Mouse (Mus musculus) forebrain, embryonic 15.5 days (tissue): Measurements from ENCODE around the gene Ccdc162. TPM values are rescaled to one million over a fixed set of nuclear protein-coding genes. Genes with fewer than 3 reads are reported as not detected.

Experiments
- ATAC-seq: fragments of 200-750 bp; cut with Nextera tagmentation; replicated peaks from 2 replicates; pipeline ENCODE4 v1.8.0; 2017; ENCODE audit warnings: mild to moderate bottlenecking, moderate TSS enrichment, moderate library complexity
- H3K27ac ChIP-seq: fragments of 300-500 bp; sonication (generic); replicated peaks from 2 replicates; pipeline ENCODE4 v1.5.1; 2015; ENCODE audit warnings: mild to moderate bottlenecking, inconsistent platforms
- H3K27me3 ChIP-seq: fragments of 300-500 bp; sonication (generic); 2 replicates; pipeline ENCODE4 v1.6.1; 2015; ENCODE audit warnings: inconsistent platforms
- H3K36me3 ChIP-seq: fragments of 300-500 bp; sonication (generic); 2 replicates; pipeline ENCODE4 v1.6.1; 2015; ENCODE audit warnings: mild to moderate bottlenecking, inconsistent platforms
- H3K4me1 ChIP-seq: fragments of 300-500 bp; sonication (generic); 2 replicates; pipeline ENCODE4 v1.6.1; 2015; ENCODE audit warnings: inconsistent platforms
- H3K4me2 ChIP-seq: fragments of 300-500 bp; sonication (generic); replicated peaks from 2 replicates; pipeline ENCODE4 v1.6.1; 2015; ENCODE audit warnings: mild to moderate bottlenecking, inconsistent platforms
- H3K4me3 ChIP-seq: fragments of 300-500 bp; sonication (generic); 2 replicates; pipeline ENCODE4 v1.5.1; 2015; ENCODE audit warnings: mild to moderate bottlenecking, inconsistent platforms
- H3K9ac ChIP-seq: fragments of 300-500 bp; sonication (generic); replicated peaks from 2 replicates; pipeline ENCODE4 v1.6.1; 2015; ENCODE audit warnings: mild to moderate bottlenecking, inconsistent platforms
- H3K9me3 ChIP-seq: fragments of 300-500 bp; sonication (generic); 2 replicates; pipeline ENCODE4 v1.6.1; 2016; ENCODE audit warnings: inconsistent platforms
- WGBS: fragments of 180-500 bp; shearing (Covaris S2); methylation state at CpG from one replicate; pipeline ENCODE4 v1.1.7; 2015; ENCODE audit warnings: mixed read lengths; 5-methylcytosine and 5-hydroxymethylcytosine counted together
- polyA plus RNA-seq: library from polyadenylated mRNA; unstranded; fragments of >200 nt; fragmentation: Nextera tagmentation; extraction: Ambion mirVana; gene quantifications from 2 replicates; pipeline ENCODE4 v1.2.1, GENCODE M21; 2015

Ccdc162 gene
- 0.26 and 0.46 TPM in 2 replicates for polyA plus RNA-seq

DNA sequence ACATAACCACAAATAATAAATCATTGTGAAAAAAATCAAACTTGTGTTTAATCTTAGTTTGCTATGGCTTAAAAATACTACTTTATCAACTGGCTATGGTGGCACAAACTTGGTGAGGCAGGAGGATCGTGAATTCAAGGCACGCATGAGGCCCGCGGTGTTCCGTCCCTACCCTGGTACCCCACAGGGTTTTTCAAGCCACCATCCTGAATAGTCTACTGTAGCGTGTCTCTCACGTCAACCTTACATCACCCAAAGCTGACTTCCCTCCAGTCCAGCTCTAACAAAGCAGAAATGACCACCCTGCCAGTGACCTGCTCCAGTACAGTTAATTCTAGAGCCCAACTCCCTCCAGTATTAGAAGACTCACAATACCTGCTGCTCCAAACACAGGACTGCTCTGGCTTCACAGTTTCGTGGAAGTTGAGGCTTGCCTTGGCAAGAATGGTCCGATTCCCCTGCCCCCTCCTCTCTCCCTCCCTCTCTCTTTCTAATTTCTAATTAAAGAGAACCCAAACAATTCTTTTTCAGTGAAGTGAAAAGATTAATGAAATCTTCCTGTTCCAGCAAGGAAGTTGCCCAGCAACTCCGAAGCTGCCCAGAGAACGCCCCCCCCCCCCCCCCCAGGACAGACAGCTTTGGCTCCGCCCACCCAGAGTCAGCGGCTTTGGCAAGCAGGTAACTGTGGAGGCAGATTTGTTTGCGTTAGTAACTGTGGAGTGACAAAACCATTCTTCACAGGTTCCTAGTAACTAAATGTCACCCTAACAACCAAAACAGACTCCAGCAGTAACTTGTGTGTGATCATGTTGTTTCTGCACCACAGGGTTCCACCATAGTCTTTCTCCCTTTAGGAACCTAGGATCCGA lies at the start of gene Ccdc162:
Ccdc162 (minus strand) TSS at position 606 of the 869 bp plus-strand sequence.
- Histone ChIP-seq H3K4me2 (no peak within 1 kb of the TSS), H3K9ac (no peak within 1 kb of the TSS), H3K36me3 (no peaks in the 10 kb centered on the region), H3K9me3 (no peaks in the 10 kb centered on the region), H3K27me3 (no peaks in the 10 kb centered on the region), H3K4me1 (peaks cover 9% of the 10 kb centered on the region; the same call in 1 of the 2 replicates), H3K4me3 (no peak within 1 kb of the TSS), H3K27ac (no peak within 1 kb of the TSS)
- ATAC-seq: peak; percentile 46; the same call in 1 of the 2 replicates
- 32% methylated on average over 15 of the region's 15 CpGs for WGBS

DNA sequence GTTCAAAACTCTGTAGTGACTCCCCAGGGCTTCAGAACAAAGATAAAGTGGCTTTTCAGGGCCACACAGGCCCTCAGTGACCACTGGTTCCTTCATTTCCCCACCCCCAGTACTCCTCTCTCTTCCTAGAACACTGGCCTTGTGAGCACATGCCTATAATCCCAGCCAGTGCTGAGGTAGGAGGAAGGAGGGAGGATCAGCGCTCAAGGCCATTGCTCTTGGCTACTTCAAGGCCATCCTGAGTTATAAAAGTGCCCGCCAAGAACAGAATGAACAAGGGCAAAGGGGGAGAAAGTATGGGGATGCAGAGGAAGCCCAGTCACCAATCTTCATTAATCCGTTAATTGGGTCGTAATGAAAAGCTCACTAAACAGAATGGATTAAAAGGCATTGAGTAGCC lies 49.2 kb upstream of the Ccdc162 start:
- H3K9ac ChIP-seq: no peak overlapping the region
- no peak overlapping the region for H3K27ac ChIP-seq
- H3K4me3 ChIP-seq: no peak overlapping the region
- H3K4me2 ChIP-seq: no peak overlapping the region
- no peaks in the 10 kb centered on the region for H3K9me3 ChIP-seq
- no peaks in the 10 kb centered on the region for H3K27me3 ChIP-seq
- WGBS: 82% methylated on average over 4 of the region's 4 CpGs
- H3K36me3 ChIP-seq: no peaks in the 10 kb centered on the region
- no peaks in the 10 kb centered on the region for H3K4me1 ChIP-seq
- no peak for ATAC-seq

DNA sequence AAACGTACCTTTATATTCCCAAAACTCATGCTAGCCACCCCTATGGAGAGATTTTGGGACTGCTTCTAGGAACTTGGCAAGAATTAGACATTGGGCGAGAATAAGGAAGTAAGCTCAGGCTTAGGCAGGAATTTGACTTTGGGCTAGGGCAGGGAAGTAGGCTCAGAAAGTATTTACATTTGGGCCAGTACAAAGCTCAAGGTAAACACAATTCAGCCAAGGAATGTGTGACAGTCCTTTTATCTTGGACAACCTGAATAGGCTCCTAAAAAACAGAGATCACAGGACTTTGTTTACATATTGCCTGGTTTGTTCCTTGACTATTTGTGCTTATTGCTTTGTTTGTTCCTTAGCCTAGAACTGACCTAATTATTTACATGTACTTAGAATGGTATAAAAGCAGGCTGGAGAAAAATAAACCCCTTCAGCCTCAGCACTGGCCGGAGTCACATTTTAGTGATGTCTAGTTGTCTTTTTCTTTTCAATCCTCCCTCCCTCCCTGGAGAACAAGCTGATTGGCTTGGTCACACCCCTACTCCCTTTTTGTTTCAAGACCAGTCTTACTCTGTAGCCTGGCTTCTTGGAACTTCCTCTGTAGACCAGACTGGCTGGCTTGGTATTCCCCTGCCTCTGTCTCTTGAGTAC lies 47.4 kb upstream of the Ccdc162 start:
- no peak overlapping the region for H3K27ac ChIP-seq
- no peak overlapping the region for H3K4me3 ChIP-seq
- no peak overlapping the region for H3K9ac ChIP-seq
- H3K27me3 ChIP-seq: no peaks in the 10 kb centered on the region
- no peak overlapping the region for H3K4me2 ChIP-seq
- H3K36me3 ChIP-seq: no peaks in the 10 kb centered on the region
- no peaks in the 10 kb centered on the region for H3K4me1 ChIP-seq
- ATAC-seq: no peak
- no peaks in the 10 kb centered on the region for H3K9me3 ChIP-seq
- WGBS: 83% methylated on average over 3 of the region's 3 CpGs

DNA sequence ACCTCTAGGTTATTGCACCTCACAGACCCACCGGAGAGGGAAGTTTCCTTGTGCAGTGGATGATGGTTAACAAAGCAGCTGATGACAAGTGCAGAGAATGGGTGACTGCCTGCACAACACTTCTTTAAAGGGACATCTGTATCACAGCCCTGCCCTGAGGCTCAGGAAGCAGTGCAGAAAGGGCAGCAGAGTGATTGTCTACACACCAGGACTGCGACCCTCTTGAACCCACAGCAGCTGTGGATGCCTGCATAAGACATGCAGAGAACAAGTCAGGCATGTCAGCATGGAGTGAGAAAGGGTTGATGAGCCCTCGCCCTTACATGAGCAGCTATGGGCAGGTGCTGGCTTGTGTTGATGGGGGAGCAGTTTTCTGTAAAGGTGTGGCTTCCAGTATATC lies 44.4 kb upstream of the Ccdc162 start:
- WGBS: 85% methylated on average over 3 of the region's 3 CpGs
- no peaks in the 10 kb centered on the region for H3K9me3 ChIP-seq
- no peaks in the 10 kb centered on the region for H3K4me1 ChIP-seq
- H3K27me3 ChIP-seq: no peaks in the 10 kb centered on the region
- no peak overlapping the region for H3K9ac ChIP-seq
- H3K36me3 ChIP-seq: no peaks in the 10 kb centered on the region
- no peak overlapping the region for H3K4me2 ChIP-seq
- ATAC-seq: no peak
- H3K4me3 ChIP-seq: no peak overlapping the region
- H3K27ac ChIP-seq: no peak overlapping the region

DNA sequence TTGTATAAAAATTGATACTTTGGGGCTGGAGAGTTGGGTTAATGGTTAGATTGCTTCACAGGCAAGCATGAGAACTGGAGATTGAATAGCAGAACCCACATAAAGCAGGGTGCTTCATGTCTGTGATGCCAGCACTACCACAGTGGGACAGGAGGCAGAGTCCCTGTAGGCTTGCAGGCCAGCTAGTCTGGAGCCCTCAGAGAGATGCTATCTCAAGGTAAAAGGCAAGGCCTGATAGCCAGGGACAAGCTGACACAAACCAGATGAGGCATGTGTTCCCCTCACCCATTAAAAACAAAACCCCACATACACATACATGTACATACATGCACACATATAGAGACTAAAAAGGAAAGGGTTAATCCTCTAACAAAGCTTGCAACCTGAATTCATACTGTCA lies 41.6 kb upstream of the Ccdc162 start:
- Histone ChIP-seq H3K4me1 (no peaks in the 10 kb centered on the region), H3K27me3 (no peaks in the 10 kb centered on the region), H3K9me3 (no peaks in the 10 kb centered on the region), H3K27ac (no peak overlapping the region), H3K36me3 (no peaks in the 10 kb centered on the region), H3K4me2 (no peak overlapping the region), H3K4me3 (no peak overlapping the region), H3K9ac (no peak overlapping the region)
- ATAC-seq: no peak

DNA sequence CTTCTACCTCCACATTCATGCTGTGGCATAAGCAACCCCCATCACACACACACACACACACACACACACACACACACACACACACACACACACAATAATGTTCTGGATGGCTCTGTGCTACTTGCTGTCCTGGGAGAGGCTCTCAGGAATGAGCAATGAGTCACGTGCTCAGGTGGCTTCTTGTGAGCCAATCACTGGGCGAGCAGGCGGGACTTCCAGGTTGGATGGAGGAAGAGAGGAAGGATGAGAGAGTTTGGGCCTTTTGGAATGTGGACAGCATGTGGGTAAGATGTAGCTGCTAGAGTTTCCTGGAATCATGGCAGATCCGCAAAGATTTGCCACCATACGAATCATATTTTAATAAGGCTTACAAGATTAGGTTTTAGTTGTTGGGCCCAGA lies 40.8 kb upstream of the Ccdc162 start:
- Histone ChIP-seq H3K9me3 (no peaks in the 10 kb centered on the region), H3K4me2 (no peak overlapping the region), H3K27me3 (no peaks in the 10 kb centered on the region), H3K4me3 (no peak overlapping the region), H3K9ac (no peak overlapping the region), H3K4me1 (no peaks in the 10 kb centered on the region), H3K36me3 (no peaks in the 10 kb centered on the region), H3K27ac (no peak overlapping the region)
- ATAC-seq: no peak
- WGBS: 94% methylated on average over 5 of the region's 5 CpGs

DNA sequence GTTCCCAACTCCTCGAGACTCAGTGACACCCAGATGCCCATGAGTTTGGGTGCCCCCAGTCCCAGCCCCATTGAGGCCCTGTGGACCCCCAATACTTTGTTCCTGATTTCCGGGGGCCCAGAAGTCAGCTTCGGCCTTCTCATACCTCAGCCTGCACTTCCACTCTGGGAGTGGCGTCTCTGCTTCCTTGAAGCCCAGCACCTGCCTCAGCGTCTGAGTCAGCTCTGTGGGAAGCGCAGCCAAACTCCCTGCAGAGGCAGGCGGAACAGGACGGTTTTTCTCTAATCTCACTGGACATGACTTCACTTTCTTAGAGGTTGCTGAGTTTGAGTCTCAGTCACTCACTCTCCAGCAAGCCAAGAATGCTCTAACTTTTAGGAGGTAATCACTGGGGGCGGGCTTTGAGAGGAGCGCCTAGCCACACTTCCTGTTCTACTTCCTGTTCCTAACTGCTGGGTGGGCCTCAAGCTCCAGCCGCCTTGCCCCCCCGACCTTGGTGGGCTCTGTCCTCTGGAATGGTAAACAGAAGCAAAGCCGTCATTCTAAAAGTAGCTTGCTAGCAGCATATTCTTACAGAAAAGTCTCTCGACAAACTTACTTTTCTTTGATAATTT lies 35.5 kb upstream of the Ccdc162 start:
- peaks cover 1% of the 10 kb centered on the region; the same call in 1 of the 2 replicates for H3K4me1 ChIP-seq
- H3K4me2 ChIP-seq: no peak overlapping the region
- 89% methylated on average over 14 of the region's 14 CpGs for WGBS
- ATAC-seq: no peak
- H3K9ac ChIP-seq: no peak overlapping the region
- H3K36me3 ChIP-seq: no peaks in the 10 kb centered on the region
- H3K4me3 ChIP-seq: no peak overlapping the region
- H3K27me3 ChIP-seq: no peaks in the 10 kb centered on the region
- H3K27ac ChIP-seq: no peak overlapping the region
- H3K9me3 ChIP-seq: no peaks in the 10 kb centered on the region

DNA sequence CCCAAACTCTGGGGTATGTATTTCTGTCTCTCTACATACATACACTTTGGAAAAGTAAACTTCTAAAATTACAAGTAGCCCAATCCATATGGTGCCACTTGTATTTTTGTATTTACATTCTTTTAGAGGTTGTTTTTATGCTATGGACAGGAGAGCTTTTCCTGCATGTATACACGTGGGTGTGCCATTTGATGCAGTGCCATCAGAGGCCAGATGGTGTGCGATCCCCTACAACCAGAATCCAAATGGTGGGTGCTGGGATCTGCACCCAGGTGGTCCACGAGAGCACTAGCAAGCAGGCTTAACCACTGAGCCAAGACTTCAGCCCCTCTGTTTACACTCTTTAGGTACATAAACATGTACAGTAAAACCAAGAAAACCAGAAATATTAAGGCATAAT lies 32.9 kb upstream of the Ccdc162 start:
- Histone ChIP-seq H3K27me3 (no peaks in the 10 kb centered on the region), H3K9me3 (no peaks in the 10 kb centered on the region), H3K36me3 (no peaks in the 10 kb centered on the region), H3K9ac (no peak overlapping the region), H3K4me1 (peaks cover 7% of the 10 kb centered on the region; the same call in 1 of the 2 replicates), H3K27ac (no peak overlapping the region), H3K4me2 (no peak overlapping the region), H3K4me3 (no peak overlapping the region)
- ATAC-seq: no peak
- WGBS: 73% methylated on average over 3 of the region's 3 CpGs

DNA sequence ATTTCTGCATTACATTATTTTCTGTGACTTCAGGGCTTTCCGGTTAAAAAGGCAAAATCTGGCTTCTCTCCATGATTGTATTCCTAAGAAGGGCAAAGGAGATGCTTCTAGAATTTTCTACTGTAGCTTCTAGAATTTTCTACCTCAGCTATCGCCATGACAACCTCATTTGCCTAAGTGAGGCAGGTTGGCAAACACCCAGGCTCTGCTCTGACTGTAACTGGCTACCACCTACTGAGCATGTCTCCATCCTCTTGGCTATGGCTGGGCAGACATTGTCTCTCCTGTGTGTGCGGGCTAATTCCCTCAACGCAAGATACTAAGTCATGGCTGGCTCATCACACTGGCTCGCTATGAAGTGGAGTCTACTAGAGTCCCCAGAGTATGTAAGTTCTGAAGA lies 30.1 kb upstream of the Ccdc162 start:
- no peaks in the 10 kb centered on the region for H3K36me3 ChIP-seq
- H3K9ac ChIP-seq: no peak overlapping the region
- H3K4me3 ChIP-seq: no peak overlapping the region
- H3K4me1 ChIP-seq: peaks cover 7% of the 10 kb centered on the region; the same call in 1 of the 2 replicates
- H3K4me2 ChIP-seq: no peak overlapping the region
- no peak for ATAC-seq
- H3K27me3 ChIP-seq: no peaks in the 10 kb centered on the region
- H3K27ac ChIP-seq: no peak overlapping the region
- no peaks in the 10 kb centered on the region for H3K9me3 ChIP-seq
- WGBS: 61% methylated on average over 5 of the region's 5 CpGs

DNA sequence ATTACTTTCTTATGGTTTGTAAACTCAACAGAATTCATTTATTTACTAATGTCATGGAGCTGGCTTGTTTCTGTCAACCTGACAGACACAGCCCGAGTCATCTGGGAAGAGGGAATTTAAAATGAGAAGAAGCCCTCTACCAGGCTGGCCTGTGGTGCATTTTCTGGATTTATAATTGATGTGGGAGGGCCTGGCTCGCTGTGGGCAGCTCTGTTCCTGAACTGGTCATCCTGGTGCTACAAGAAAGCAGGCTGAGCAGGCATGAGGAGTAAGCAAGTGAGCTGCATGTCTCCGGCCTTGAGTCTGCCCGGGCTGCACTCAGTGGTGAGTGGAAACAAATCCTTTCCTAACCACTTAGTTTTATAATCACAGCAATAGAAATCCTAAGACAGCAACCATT lies 27.6 kb upstream of the Ccdc162 start:
- 82% methylated on average over 4 of the region's 4 CpGs for WGBS
- H3K4me3 ChIP-seq: no peak overlapping the region
- ATAC-seq: no peak
- no peak overlapping the region for H3K27ac ChIP-seq
- H3K27me3 ChIP-seq: no peaks in the 10 kb centered on the region
- peaks cover 7% of the 10 kb centered on the region; the same call in 1 of the 2 replicates for H3K4me1 ChIP-seq
- H3K9me3 ChIP-seq: no peaks in the 10 kb centered on the region
- no peak overlapping the region for H3K4me2 ChIP-seq
- H3K9ac ChIP-seq: no peak overlapping the region
- H3K36me3 ChIP-seq: no peaks in the 10 kb centered on the region

DNA sequence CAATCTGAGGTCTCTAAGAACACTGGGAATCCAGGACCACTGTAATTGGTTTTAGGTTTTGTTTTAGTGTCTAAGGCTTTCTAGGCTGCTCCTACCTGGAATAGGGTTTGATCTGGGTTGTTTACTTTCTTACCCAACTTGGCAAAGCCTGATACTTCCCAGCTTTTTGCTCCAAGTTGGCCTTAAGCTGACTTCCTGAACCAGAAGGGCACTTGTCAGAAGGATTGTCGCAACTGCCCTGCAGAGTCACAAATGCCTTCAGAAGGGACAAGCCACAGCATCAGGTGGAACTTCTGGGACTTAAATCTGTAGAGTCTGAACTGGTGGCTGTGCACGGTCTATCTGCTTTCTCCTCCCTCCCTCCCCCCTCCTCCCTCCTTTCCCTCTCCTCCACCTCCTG lies 23.8 kb upstream of the Ccdc162 start:
- Histone ChIP-seq H3K4me1 (no peaks in the 10 kb centered on the region), H3K36me3 (no peaks in the 10 kb centered on the region; the same call in 1 of the 2 replicates), H3K4me2 (no peak overlapping the region), H3K9ac (no peak overlapping the region), H3K9me3 (no peaks in the 10 kb centered on the region), H3K27ac (no peak overlapping the region), H3K27me3 (no peaks in the 10 kb centered on the region), H3K4me3 (no peak overlapping the region)
- 96% methylated on average over 2 of the region's 2 CpGs for WGBS
- ATAC-seq: no peak

DNA sequence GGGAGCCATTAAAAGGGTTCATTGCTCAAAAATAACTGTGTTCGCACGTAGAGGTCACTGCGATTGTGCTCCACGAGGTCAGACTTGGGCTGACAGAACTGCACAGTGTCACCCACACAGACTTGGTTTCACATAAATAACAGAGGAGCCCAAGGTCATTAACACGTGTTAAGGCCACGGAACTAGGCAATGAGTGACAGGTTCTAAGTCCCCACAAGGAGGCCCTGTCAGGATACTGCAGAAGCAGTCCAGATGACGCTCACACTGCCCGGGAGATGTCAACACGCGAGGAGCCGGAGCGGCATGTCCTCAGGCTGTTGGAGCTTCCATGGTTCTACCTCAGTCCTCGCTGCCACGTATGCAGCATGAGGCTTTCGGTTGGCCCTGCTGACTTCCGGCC lies 20.8 kb upstream of the Ccdc162 start:
- no peak for ATAC-seq
- Histone ChIP-seq H3K4me3 (no peak overlapping the region), H3K4me2 (no peak overlapping the region), H3K27ac (no peak overlapping the region), H3K27me3 (no peaks in the 10 kb centered on the region), H3K4me1 (no peaks in the 10 kb centered on the region), H3K9ac (no peak overlapping the region), H3K36me3 (no peaks in the 10 kb centered on the region; the same call in 1 of the 2 replicates), H3K9me3 (no peaks in the 10 kb centered on the region)
- 97% methylated on average over 16 of the region's 16 CpGs for WGBS
